Mouse (Mus musculus) CH12.LX (cell line): ENCODE measurements around the gene Jag2. TPM values are rescaled to one million over a fixed set of nuclear protein-coding genes. Genes with fewer than 3 reads are reported as not detected.

Experiments used
- DNase-seq: peaks from one replicate; pipeline ENCODE4 v3.0.0-alpha.2; 2013; ENCODE audit errors: extremely low read depth
- H3K27ac ChIP-seq: 2 replicates; pipeline ENCODE4 v1.5.1; 2012; ENCODE audit warnings: low read depth, mild to moderate bottlenecking, control low read depth, moderate library complexity; ENCODE audit not compliant: insufficient read depth
- H3K27me3 ChIP-seq: replicated peaks from 2 replicates; pipeline ENCODE3; 2012; ENCODE audit warnings: inconsistent platforms
- H3K36me3 ChIP-seq, 2 experiments: replicated peaks in 1 of 2; 2 replicates each; pipeline versions ENCODE3 to v1.6.1; 2012; ENCODE audit warnings: inconsistent platforms in 1 of 2, low read length in 1 of 2, mild to moderate bottlenecking in 1 of 2, mixed read lengths in 1 of 2, moderate library complexity in 1 of 2; ENCODE audit not compliant: control insufficient read depth in 1 of 2, insufficient read depth in 1 of 2
- H3K4me1 ChIP-seq, 2 experiments: 2 replicates each; pipeline ENCODE4 v1.6.1; 2012; ENCODE audit warnings: inconsistent platforms in 1 of 2, moderate library complexity in 1 of 2; ENCODE audit not compliant: insufficient read depth in 2 of 2, control insufficient read depth in 1 of 2
- H3K4me2 ChIP-seq: 2 replicates; pipeline ENCODE4 v1.6.1; 2012; ENCODE audit warnings: low read depth, mild to moderate bottlenecking, control low read depth; ENCODE audit not compliant: poor library complexity, insufficient read depth, severe bottlenecking
- H3K4me3 ChIP-seq, 3 experiments: fragments of 150-350 bp in 1 of 3; sonication (generic) in 1 of 3; replicated peaks in 1 of 3; 2 replicates each; pipeline versions ENCODE3 to v1.5.1; 2011 to 2012; ENCODE audit warnings: low read depth in 2 of 3, low read length in 2 of 3, mild to moderate bottlenecking in 2 of 3, moderate library complexity in 2 of 3, control low read depth in 1 of 3, improper control_type of control experiment in 1 of 3, inconsistent platforms in 1 of 3, mixed read lengths in 1 of 3; ENCODE audit not compliant: poor library complexity in 1 of 3
- H3K79me2 ChIP-seq: replicated peaks from 2 replicates; pipeline ENCODE4 v1.6.1; 2012; ENCODE audit warnings: mild to moderate bottlenecking, moderate library complexity; ENCODE audit not compliant: control insufficient read depth, poor library complexity, insufficient read depth, severe bottlenecking; ENCODE audit errors: extremely low read depth
- H3K9ac ChIP-seq: 2 replicates; pipeline ENCODE4 v1.6.1; 2012; ENCODE audit warnings: low read depth, mild to moderate bottlenecking, control low read depth, moderate library complexity; ENCODE audit not compliant: insufficient read depth
- H3K9me3 ChIP-seq: replicated peaks from 2 replicates; pipeline ENCODE3; 2012; ENCODE audit warnings: low read length, inconsistent platforms, mixed read lengths
- BHLHE40 ChIP-seq: IDR thresholded peaks from 2 replicates; pipeline ENCODE4 v1.6.1; 2011; ENCODE audit warnings: mild to moderate bottlenecking, low read depth, low read length, improper control_type of control experiment
- CHD2 ChIP-seq: IDR thresholded peaks from 2 replicates; pipeline ENCODE4 v1.6.1; 2011; ENCODE audit warnings: low read length, improper control_type of control experiment
- CTCF ChIP-seq, 2 experiments: IDR thresholded peaks in 1 of 2; conservative IDR thresholded peaks in 1 of 2; 2 replicates each; pipeline ENCODE4 v1.5.1; 2011 to 2012; ENCODE audit warnings: low read depth in 2 of 2, low read length in 2 of 2, improper control_type of control experiment in 1 of 2, inconsistent platforms in 1 of 2, mild to moderate bottlenecking in 1 of 2, moderate library complexity in 1 of 2
- EP300 ChIP-seq: IDR thresholded peaks from 2 replicates; pipeline ENCODE4 v1.6.1; 2011; ENCODE audit warnings: low read length, improper control_type of control experiment
- GABPA ChIP-seq: IDR thresholded peaks from 2 replicates; pipeline ENCODE4 v1.6.1; 2012; ENCODE audit warnings: low read depth, low read length, improper control_type of control experiment, inconsistent platforms; ENCODE audit not compliant: insufficient replicate concordance
- HCFC1 ChIP-seq: IDR thresholded peaks from 2 replicates; pipeline ENCODE4 v1.6.1; 2012; ENCODE audit warnings: low read depth, mild to moderate bottlenecking, inconsistent platforms, low read length, improper control_type of control experiment
- IRF4 ChIP-seq: IDR thresholded peaks from 2 replicates; pipeline ENCODE4 v1.6.1; 2014; ENCODE audit warnings: low read depth, mild to moderate bottlenecking, inconsistent platforms, low read length, improper control_type of control experiment
- JUN ChIP-seq: IDR thresholded peaks from 2 replicates; pipeline ENCODE4 v1.6.1; 2011; ENCODE audit warnings: low read depth, mild to moderate bottlenecking, low read length, improper control_type of control experiment, moderate library complexity; ENCODE audit not compliant: insufficient read depth
- JUND ChIP-seq: conservative IDR thresholded peaks from 2 replicates; pipeline ENCODE4 v1.6.1; 2011; ENCODE audit warnings: low read depth, low read length, improper control_type of control experiment
- MAX ChIP-seq: IDR thresholded peaks from 2 replicates; pipeline ENCODE4 v1.6.1; 2011; ENCODE audit warnings: low read length, improper control_type of control experiment
- MAZ ChIP-seq: IDR thresholded peaks from 2 replicates; pipeline ENCODE4 v1.6.1; 2012; ENCODE audit warnings: low read depth, mild to moderate bottlenecking, inconsistent platforms, low read length, improper control_type of control experiment, moderate library complexity
- NELFE ChIP-seq: IDR thresholded peaks from 2 replicates; pipeline ENCODE4 v1.6.1; 2011; ENCODE audit warnings: low read depth, low read length, improper control_type of control experiment
- POLR2A ChIP-seq: IDR thresholded peaks from 2 replicates; pipeline ENCODE4 v1.6.1; 2011; ENCODE audit warnings: low read depth, mild to moderate bottlenecking, improper control_type of control experiment, low read length
- RCOR1 ChIP-seq: conservative IDR thresholded peaks from 2 replicates; pipeline ENCODE4 v1.6.1; 2012; ENCODE audit warnings: low read depth, mild to moderate bottlenecking, inconsistent platforms, low read length, improper control_type of control experiment
- SIN3A ChIP-seq: IDR thresholded peaks from 2 replicates; pipeline ENCODE4 v1.6.1; 2012; ENCODE audit warnings: low read length, improper control_type of control experiment, inconsistent platforms
- TCF12 ChIP-seq: IDR thresholded peaks from 2 replicates; pipeline ENCODE4 v1.6.1; 2014; ENCODE audit warnings: low read depth, mild to moderate bottlenecking, inconsistent platforms, low read length, improper control_type of control experiment
- UBTF ChIP-seq: IDR thresholded peaks from 2 replicates; pipeline ENCODE4 v1.6.1; 2012; ENCODE audit warnings: low read depth, mild to moderate bottlenecking, inconsistent platforms, low read length, improper control_type of control experiment, moderate library complexity
- USF2 ChIP-seq: conservative IDR thresholded peaks from 2 replicates; pipeline ENCODE4 v1.6.1; 2011; ENCODE audit warnings: low read depth, low read length, improper control_type of control experiment
- ZC3H11A ChIP-seq: IDR thresholded peaks from 2 replicates; pipeline ENCODE4 v1.6.1; 2012; ENCODE audit warnings: low read depth, mild to moderate bottlenecking, inconsistent platforms, low read length, improper control_type of control experiment
- ZKSCAN1 ChIP-seq: IDR thresholded peaks from 2 replicates; pipeline ENCODE4 v1.6.1; 2012; ENCODE audit warnings: low read depth, inconsistent platforms, low read length, improper control_type of control experiment, borderline replicate concordance
- ZMIZ1 ChIP-seq: IDR thresholded peaks from 2 replicates; pipeline ENCODE4 v1.6.1; 2012; ENCODE audit warnings: low read depth, mild to moderate bottlenecking, inconsistent platforms, low read length, improper control_type of control experiment
- ZNF384 ChIP-seq: IDR thresholded peaks from 2 replicates; pipeline ENCODE4 v1.6.1; 2012; ENCODE audit warnings: low read depth, low read length, improper control_type of control experiment, inconsistent platforms
- dilution Hi-C: fragments of 300-500 bp; cut with MboI; formaldehyde crosslinking; loops from 2 replicates; pipeline ENCODE4 v1.14.3; 2020; ENCODE audit warnings: low sequenced_read_pairs; ENCODE audit not compliant: extremely low pct_unique_long_range_greater_than_20kb, extremely low pct_ligation_motif_present
- in situ Hi-C: fragments of 300-500 bp; cut with MboI; formaldehyde crosslinking; loops from 3 replicates; pipeline ENCODE4 v1.14.3; 2019; ENCODE audit warnings: low sequenced_read_pairs, low pct_ligation_motif_present, low pct_unique_long_range_greater_than_20kb, mixed read lengths
- polyA plus RNA-seq: library from polyadenylated mRNA; unstranded; fragments of >175 nt; gene quantifications from 2 replicates; pipeline ENCODE4 v1.2.1, GENCODE M21; 2012; ENCODE audit warnings: low read depth; ENCODE audit not compliant: insufficient read length
- total RNA-seq, 2 experiments: library from RNA; depleted of rRNA; stranded (reverse); fragments of 300-350 nt in 1 of 2; fragments of >200 nt in 1 of 2; gene quantifications; 2 replicates each; pipeline ENCODE4 v1.2.3; 2012 to 2014

Jag2 gene
- total and polyA plus RNA-seq, 3 experiments: 0.34 to 7.6 (median 0.59) TPM

- in situ Hi-C loops (loop anchor here (5.0 kb wide), 1 partner anchor 69 kb away; the partner anchor contains the start of gene Nudt14), dilution Hi-C loops (no loop called here)
- Histone ChIP-seq H3K36me3 (peaks cover 0 to 5% of the 10 kb centered on the region in 2 experiments), H3K79me2 (no peaks in the 10 kb centered on the region), H3K27me3 (no peaks in the 10 kb centered on the region), H3K4me2 (peak overlapping the region; percentile 47), H3K4me3 (peak overlapping the region in 2 of 3 experiments; percentile 28 to 32), H3K27ac (peak overlapping the region; percentile 80), H3K9ac (peak overlapping the region; percentile 11; the same call in 1 of the 2 replicates), H3K4me1 (peaks cover 43 to 70% of the 10 kb centered on the region in 2 experiments), H3K9me3 (no peaks in the 10 kb centered on the region)
- TF ChIP-seq BHLHE40 (no peak), MAZ (no peak), SIN3A (no peak), JUND (no peak), TCF12 (no peak), ZNF384 (no peak), UBTF (no peak), RCOR1 (no peak)
- no peak for DNase-seq
Observed at GRCm38 (mm10) chr12:112872991-112873390, 56.6 kb downstream of the Jag2 start.

GRCm38 (mm10) chr12:112871272-112871671, 58.3 kb downstream of the Jag2 start:
- Histone ChIP-seq H3K4me1 (peaks cover 47 to 77% of the 10 kb centered on the region in 2 experiments), H3K27me3 (no peaks in the 10 kb centered on the region), H3K27ac (0 out of 2 replicates have a peak overlapping the region, but pooled peaks have one; percentile 45), H3K4me3 (peak overlapping the region in 1 of 3 experiments; percentile 37), H3K4me2 (no peak overlapping the region), H3K36me3 (peaks cover 0 to 5% of the 10 kb centered on the region in 2 experiments), H3K9ac (no peak overlapping the region), H3K9me3 (no peaks in the 10 kb centered on the region), H3K79me2 (no peaks in the 10 kb centered on the region)
- DNase-seq: no peak
- no peak for TF ChIP-seq MAX
- TF ChIP-seq ZNF384: peak; percentile 58
- in situ Hi-C loops: loop anchor here (5.0 kb wide), 1 partner anchor 71 kb away; the partner anchor contains the start of gene Nudt14
- dilution Hi-C loops: no loop called here

GRCm38 (mm10) chr12:112870775-112871174, 58.8 kb downstream of the Jag2 start:
- H3K4me3 ChIP-seq: peak overlapping the region in 2 of 3 experiments; percentile 24 to 37
- no peak for TF ChIP-seq MAZ
- TF ChIP-seq JUND: no peak
- no peak for TF ChIP-seq GABPA
- no peak for TF ChIP-seq CHD2
- no peak for TF ChIP-seq TCF12
- TF ChIP-seq ZMIZ1: no peak
- TF ChIP-seq CTCF (conservative IDR thresholded peaks at IDR 0.05 in 1 of 2, IDR thresholded peaks at IDR 0.05 in 1 of 2; ENCODE audit: low read depth in 2 of 2, low read length in 2 of 2): no peak
- no peak for TF ChIP-seq USF2
- TF ChIP-seq ZC3H11A: no peak
- TF ChIP-seq SIN3A: no peak
- no peak for TF ChIP-seq RCOR1
- TF ChIP-seq POLR2A: no peak
- no peak for TF ChIP-seq IRF4
- TF ChIP-seq NELFE: no peak
- TF ChIP-seq HCFC1: no peak
- no peak for TF ChIP-seq UBTF
- no peak for TF ChIP-seq EP300
- TF ChIP-seq JUN: no peak
- no peak for TF ChIP-seq ZKSCAN1
- no peak overlapping the region for H3K4me2 ChIP-seq
- H3K36me3 ChIP-seq: peaks cover 0 to 6% of the 10 kb centered on the region in 2 experiments
- no peaks in the 10 kb centered on the region for H3K27me3 ChIP-seq
- H3K9me3 ChIP-seq: no peaks in the 10 kb centered on the region
- in situ Hi-C loops (loop anchor here (5.0 kb wide), 1 partner anchor 72 kb away; the partner anchor contains the start of gene Nudt14), dilution Hi-C loops (no loop called here)
- H3K9ac ChIP-seq: no peak overlapping the region
- H3K27ac ChIP-seq: peak overlapping the region; percentile 45; the same call in 1 of the 2 replicates
- peaks cover 52 to 82% of the 10 kb centered on the region in 2 experiments for H3K4me1 ChIP-seq
- no peak for DNase-seq
- no peaks in the 10 kb centered on the region for H3K79me2 ChIP-seq
